Mouse (Mus musculus): ENCODE results near the gene Zfp512.
"Not testable (repeated sequence)": the region's sequence is repeated elsewhere in the genome, so short reads cannot be mapped to it uniquely, and the experiment has no call there.

Gene Zfp512

GRCm38 (mm10) chr5:31451878-31452561, at the start of gene Zfp512:
Gene Zfp512 (plus strand): TSS chr5:31452431.
- peak; percentile 96 for DNase-seq (ENCODE audit: extremely low spot score)

GRCm38 (mm10) chr5:31434727-31435126, 17.5 kb upstream of the Zfp512 start:
- DNase-seq (ENCODE audit: extremely low spot score) = not testable (repeated sequence)

DNA sequence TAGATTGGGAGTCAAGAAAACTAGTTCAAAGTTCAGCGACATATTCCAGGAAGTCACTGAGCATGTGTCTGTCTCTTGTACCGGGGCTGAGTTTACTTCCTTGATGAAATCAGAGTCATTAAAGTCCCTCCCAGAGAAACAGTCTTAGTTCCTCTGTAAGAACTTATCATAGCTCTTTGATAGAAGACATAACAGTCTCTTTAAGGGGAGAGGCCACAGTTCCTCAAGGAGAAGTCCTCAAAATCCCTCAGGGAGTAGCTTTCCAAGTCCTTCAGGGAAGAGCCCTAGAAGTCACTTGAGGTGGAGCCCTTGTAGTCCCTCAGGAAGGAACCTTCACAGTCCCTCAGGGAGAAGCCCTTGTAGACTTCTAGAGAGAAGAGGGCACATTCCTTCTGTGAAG, 895 bp upstream of the Zfp512 start:
- no peak for DNase-seq (ENCODE audit: extremely low spot score)

DNA sequence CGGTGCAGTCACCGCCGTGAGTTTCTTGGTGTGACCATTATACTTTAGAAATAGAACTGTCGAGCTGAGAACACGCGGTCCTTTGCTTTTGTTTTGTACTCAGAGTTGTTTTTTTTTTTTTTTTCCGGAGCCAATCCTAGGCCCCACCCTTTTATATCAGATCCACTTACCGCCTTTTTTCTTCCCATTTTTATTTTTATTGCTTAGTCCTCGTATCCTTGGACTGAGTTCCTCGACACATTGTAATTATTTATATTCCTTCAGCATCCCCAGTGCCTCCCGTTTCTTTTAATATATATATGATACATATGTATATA, 289 bp downstream of the Zfp512 start:
- DNase-seq (ENCODE audit: extremely low spot score) = no peak

DNA sequence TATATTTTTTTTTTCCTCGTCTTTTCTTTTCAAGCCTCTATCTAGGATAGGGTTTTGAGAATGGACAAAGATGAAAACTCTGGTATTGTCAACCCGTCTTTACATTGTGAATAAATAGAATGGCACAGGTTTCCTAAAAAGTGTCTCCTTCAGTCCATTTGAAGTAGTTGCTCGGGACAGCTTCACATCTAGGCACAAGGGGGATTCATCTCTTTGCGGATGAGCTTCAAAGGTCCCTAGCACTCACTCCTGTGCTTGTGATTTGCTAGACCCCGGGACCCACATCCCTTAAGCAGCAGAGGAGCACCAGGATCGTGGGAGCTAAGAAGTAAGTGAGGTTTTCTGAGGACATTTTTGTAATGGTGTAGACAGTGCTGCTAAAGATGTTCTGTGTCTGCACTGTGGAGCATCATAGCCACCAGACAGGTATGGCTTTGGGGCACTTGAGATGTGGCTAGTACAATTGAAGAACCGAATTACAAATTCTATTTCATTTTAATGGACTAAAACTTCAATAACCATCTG, 717 bp downstream of the Zfp512 start:
- peak; percentile 18 for DNase-seq (ENCODE audit: extremely low spot score)

DNA sequence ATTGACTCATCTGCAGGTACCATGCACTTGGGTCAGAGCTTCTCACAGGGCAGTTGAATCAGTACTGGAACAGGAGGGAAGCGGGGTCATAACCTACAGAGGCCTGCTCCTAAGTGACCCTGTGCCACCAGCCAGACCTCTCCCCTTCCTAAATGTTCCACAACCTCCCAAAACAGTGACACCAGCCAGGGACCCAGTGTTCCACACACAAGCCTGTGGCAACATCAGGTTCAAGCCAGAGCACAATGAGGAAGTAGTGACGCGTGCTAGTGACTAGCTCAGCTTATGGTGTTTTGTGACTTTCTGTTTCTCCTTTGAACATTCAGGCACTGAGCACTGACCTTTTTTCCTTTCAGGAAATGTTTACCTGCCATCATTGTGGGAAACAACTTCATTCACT, 15.6 kb downstream of the Zfp512 start:
- no peak for DNase-seq (ENCODE audit: extremely low spot score)

- no peak for DNase-seq (ENCODE audit: extremely low spot score)
Measured at GRCm38 (mm10) chr5:31469711-31470110, 17.5 kb downstream of the Zfp512 start.

DNA sequence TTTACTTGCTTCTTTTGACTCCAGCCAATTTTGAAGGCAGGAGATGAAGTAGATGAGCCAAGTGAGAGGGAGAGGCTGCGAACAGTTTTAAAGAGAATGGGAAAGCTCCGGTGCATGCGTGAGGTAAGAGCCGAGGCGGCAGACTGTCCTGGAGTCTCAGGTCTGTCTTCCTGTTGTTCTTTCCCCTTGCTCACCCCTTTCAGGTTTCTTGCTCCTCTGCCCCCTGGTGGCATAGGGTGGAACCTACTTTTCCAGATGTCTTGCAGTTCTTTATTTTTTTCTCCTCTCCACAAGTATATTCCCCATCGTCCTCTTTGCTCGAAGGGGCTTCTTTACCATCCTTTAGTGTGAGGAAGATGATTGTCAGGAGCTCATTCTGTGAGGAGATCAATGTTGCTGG, 18.1 kb downstream of the Zfp512 start:
- DNase-seq (ENCODE audit: extremely low spot score) = peak; percentile 54

- no peak for DNase-seq (ENCODE audit: extremely low spot score)
Measured at GRCm38 (mm10) chr5:31480536-31480935, 28.3 kb downstream of the Zfp512 start.

- DNase-seq (ENCODE audit: extremely low spot score) = no peak
Measured at GRCm38 (mm10) chr5:31485440-31485839, 33.2 kb downstream of the Zfp512 start, which contains the start of gene 4930548H24Rik. Gene 4930548H24Rik (plus strand): TSS chr5:31485740.

DNA sequence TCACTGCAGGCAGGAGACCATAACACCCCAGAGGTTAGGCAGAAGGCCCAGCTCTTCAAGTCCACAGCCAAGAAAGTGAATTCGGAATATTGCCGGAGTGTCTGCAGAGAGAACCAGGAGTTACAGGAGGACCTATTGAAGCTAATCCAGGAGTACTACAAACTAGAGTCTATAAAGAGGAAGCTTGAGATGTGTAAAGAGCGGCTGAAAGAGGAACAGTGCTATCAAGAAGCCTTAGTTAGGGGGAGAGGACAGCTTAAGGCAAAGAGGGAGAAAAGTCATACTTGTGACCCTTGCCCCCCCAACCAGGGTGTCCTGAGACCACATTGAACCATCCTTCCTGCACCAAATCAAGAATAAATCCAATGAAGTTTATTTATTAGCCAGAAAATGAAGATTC, 35.7 kb downstream of the Zfp512 start:
- DNase-seq (ENCODE audit: extremely low spot score) = no peak

DNA sequence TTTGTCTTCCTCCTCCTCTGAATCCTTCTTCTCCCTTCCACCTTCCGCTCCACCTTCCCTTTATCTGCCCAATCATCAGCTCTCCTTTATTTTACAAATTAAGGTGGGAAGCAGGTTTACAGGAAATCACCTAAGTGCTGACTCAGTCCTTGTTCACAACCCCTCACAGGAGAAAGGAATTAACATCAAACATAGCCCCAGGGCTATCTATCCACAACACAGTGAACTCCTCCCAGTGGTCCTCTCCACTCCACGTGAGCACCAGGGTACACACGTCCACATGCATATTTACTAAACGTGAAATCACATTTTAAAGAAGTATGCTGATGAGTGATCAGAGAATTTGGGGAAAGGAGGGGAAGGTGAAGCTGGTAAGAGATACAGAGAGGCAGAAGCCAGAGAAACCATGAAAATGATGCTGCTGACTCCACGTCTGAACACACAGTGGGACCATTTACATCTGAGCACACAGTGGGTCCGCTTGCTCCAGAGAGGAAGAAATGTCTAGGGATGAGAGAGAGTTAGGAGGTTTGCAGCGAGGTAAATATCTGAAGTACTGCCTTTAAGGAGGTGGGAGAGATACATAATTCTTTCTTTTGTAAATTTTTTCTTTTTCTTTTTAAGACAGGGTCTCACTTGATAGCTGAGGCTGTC, 37.0 kb downstream of the Zfp512 start:
- no peak for DNase-seq (ENCODE audit: extremely low spot score)

DNA sequence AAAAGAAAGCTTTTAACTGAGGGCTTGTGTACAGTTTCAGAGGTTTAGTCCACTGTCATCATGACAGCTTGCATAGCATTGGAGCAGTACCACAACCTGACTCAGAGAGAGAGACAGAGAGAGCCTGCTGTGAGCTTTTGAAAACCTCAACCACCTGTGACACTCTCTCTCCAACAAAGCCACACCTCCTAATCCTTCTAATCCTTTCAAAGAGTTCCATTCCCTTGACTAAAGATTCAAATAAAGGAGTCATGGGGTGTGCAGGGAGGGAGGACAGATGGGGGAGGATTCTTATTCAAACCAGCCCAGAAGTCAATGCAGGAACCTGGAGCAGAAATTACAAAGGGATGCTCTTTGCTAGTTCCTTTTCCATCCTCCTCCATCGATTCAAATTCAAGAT, 39.8 kb downstream of the Zfp512 start:
- no peak for DNase-seq (ENCODE audit: extremely low spot score)

DNA sequence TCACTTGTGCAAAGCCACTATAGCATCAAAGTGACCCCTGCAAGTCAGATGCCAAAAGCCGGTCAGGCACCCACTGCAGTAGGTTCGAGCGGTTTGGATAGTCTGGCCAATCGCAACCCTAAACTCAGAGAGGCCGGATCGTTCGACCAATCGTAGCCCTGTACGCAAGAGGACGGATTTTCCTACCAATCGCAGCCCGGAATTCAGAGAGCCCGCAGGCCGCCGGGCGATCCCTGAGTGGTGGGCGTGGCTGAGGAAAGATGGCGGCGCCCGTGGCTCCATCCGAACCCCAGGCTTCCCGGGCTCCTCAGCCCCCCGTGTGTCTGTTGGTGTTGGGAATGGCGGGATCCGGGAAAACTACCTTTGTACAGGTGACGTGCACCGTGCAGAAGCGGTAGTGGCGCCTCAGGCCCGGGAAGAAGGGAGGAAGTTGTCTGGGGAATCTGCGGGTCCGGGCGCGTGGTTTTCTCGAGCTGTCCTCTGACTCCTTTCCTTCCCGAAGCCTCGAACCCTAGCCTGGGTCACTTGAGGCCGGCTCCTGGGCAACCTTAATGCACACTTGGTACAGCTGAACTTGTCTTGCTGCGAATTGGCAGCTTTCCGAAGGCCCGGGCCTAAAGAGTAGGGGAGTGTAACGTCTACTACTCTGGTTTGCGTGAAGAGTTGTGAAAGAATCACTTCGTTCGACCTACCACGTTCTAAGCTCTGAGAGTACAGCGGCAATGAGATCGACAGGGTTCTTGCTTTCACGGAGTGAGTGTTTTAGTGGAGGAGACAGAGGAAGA, 42.5 kb downstream of the Zfp512 start, which contains the start of gene Gpn1:
Gpn1 (plus strand) TSS at position 229 of the 785 bp plus-strand sequence.
- DNase-seq (ENCODE audit: extremely low spot score) = peak; percentile 90

GRCm38 (mm10) chr5:31504843-31505242, 52.6 kb downstream of the Zfp512 start:
- DNase-seq (ENCODE audit: extremely low spot score) = no peak

- no peak for DNase-seq (ENCODE audit: extremely low spot score)
Measured at GRCm38 (mm10) chr5:31512481-31512880, 60.2 kb downstream of the Zfp512 start.

GRCm38 (mm10) chr5:31520556-31520955, 68.3 kb downstream of the Zfp512 start:
- DNase-seq (ENCODE audit: extremely low spot score) = no peak

DNA sequence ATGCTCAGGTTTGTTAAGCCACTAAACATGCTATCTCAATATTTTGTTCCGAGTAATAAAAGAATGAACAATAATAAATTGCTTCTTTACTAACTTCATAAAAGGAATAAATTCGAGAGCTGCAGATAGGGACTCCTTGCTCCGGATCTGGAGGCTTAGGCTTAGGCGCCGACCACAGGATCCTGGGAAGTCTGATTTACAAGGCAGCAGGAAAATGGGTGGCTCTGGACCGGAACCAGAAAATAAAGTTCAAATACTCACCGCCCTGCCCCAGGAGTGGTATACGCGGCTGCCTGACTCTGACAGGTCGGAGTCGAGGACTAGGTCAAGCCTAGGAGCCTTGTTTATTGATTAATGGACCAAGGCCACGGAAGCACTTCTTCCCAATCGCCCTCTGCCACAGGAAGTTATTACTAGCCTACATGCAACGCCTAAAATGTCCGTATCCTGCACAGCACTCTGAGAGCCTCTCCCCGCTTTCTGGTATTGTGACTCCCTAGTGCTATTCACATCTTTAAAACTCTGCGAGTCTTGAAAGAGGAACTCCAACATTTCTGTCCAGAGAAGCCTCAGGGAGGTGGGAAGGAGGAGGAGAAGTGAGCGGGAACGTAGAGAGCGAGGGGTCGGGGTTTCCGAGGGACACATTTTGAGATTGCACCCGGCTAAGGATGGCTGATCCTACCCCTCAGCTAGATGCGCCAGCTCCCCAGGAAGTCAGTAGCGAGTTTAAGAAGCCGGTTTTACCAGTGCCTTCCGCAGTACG, 74.3 kb downstream of the Zfp512 start, which contains the start of gene Slc4a1ap:
Slc4a1ap (plus strand) TSS at position 642 of the 763 bp plus-strand sequence.
- DNase-seq (ENCODE audit: extremely low spot score) = peak; percentile 87

DNA sequence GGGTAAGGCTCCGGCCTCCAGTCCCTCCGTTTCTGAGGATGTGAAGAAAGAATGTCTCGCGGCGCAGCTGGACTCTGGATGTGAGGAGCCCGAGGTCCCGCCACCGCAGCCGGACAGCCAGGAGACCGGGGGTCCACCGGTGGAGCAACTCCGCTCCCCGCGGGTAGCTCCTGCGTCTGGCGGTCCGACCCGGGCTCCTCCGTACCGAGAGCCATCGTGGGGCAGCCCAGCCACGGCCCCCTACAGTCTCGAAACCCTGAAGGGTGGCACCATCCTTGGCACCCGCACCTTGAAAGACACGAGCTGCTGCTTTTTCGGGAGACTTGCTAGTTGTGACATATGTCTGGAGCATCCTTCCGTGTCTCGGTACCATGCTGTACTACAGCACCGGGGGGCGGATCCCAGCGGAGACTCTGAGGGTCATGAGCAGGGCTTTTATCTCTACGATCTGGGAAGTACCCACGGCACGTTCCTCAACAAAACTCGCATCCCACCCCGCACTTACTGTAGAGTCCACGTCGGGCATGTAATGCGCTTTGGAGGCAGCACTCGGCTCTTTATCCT, 75.0 kb downstream of the Zfp512 start:
- no peak for DNase-seq (ENCODE audit: extremely low spot score)

DNA sequence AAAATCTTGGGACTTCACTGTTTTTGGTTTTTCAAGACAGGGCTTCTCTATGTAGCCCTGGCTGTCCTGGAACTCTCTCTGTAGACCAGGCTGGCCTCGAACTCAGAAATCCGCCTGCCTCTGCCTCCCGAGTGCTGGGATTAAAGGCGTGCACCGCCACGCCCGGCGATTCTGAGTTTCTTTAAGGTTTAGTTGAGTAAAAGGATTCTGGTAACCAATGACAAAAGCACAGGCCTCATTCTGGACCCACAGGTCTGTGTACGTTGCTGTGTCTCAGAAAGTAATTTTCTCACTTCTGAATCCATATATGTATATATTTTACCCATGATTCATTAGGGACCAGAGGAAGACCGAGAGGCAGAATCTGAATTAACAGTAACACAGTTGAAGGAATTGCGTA, 75.5 kb downstream of the Zfp512 start, which contains the start of gene Supt7l:
Supt7l (minus strand) TSS at position 101 of the 400 bp plus-strand sequence.
- DNase-seq (ENCODE audit: extremely low spot score) = not testable (repeated sequence)

DNA sequence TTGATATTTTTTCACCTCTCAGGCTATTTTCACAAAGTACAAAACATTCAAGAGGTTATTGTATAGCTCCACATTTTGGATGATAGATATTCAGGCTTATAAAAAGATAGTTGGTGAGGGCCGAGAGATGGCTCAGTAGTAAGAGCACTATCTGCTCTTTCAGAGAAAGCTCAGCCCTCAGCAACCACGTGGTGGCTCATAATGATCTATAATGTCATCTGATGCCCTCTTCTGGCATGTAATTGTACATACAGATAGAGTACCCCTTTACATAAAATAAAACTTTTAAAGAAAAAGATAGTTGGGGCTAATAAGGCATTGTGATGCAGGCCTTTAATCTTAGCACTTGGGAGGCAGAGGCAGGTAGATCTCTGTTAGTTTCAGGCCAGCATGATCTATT, 76.3 kb downstream of the Zfp512 start:
- no peak for DNase-seq (ENCODE audit: extremely low spot score)

All from embryo, embryonic 9.5 days (tissue).